Mouse (Mus musculus) lung, embryonic 15.5 days (tissue): Measurements from ENCODE around the gene Mylip. TPM values are rescaled to one million over a fixed set of nuclear protein-coding genes. Genes with fewer than 3 reads are reported as not detected.
A peak's percentile ranks its signal among the peaks of the same experiment; 100 is the strongest.

ENCODE experiments used
- ATAC-seq: fragments of 200-750 bp; cut with Nextera tagmentation; 2 replicates; pipeline ENCODE4 v1.8.0; 2017; ENCODE audit warnings: moderate number of reproducible peaks, borderline replicate concordance; ENCODE audit not compliant: low FRiP score, low TSS enrichment; ENCODE audit errors: extremely low read depth
- H3K27ac ChIP-seq: fragments of 300-500 bp; sonication (generic); 2 replicates; pipeline ENCODE4 v1.5.1; 2015; ENCODE audit warnings: moderate library complexity, mild to moderate bottlenecking, inconsistent platforms
- H3K27me3 ChIP-seq: fragments of 300-500 bp; sonication (generic); 2 replicates; pipeline ENCODE4 v1.6.1; 2015; ENCODE audit warnings: inconsistent platforms
- H3K36me3 ChIP-seq: fragments of 300-500 bp; sonication (generic); 2 replicates; pipeline ENCODE4 v1.6.1; 2015; ENCODE audit warnings: inconsistent platforms
- H3K4me1 ChIP-seq: fragments of 300-500 bp; sonication (generic); 2 replicates; pipeline ENCODE4 v1.6.1; 2015; ENCODE audit warnings: inconsistent platforms
- H3K4me2 ChIP-seq: fragments of 300-500 bp; sonication (generic); 2 replicates; pipeline ENCODE4 v1.6.1; 2015; ENCODE audit warnings: inconsistent platforms, mild to moderate bottlenecking, moderate library complexity
- H3K4me3 ChIP-seq: fragments of 300-500 bp; sonication (generic); 2 replicates; pipeline ENCODE4 v1.5.1; 2015; ENCODE audit warnings: mild to moderate bottlenecking, inconsistent platforms
- H3K9ac ChIP-seq: fragments of 300-500 bp; sonication (generic); 2 replicates; pipeline ENCODE4 v1.6.1; 2015; ENCODE audit warnings: inconsistent platforms
- H3K9me3 ChIP-seq: fragments of 300-500 bp; sonication (generic); 2 replicates; pipeline ENCODE4 v1.6.1; 2016; ENCODE audit warnings: inconsistent platforms
- WGBS: fragments of 180-500 bp; shearing (Covaris S2); methylation state at CpG from one replicate; pipeline ENCODE4 v1.1.7; 2015; 5-methylcytosine and 5-hydroxymethylcytosine counted together
- polyA plus RNA-seq: library from polyadenylated mRNA; unstranded; fragments of >200 nt; fragmentation: Nextera tagmentation; extraction: Ambion mirVana; gene quantifications from 2 replicates; pipeline ENCODE4 v1.2.1, GENCODE M21; 2015

Mylip gene
- 7.1 and 8.0 TPM in 2 replicates for polyA plus RNA-seq

GRCm38 (mm10) chr13:45389448-45390311, at the start of gene Mylip:
Mylip (plus strand) TSS chr13:45389742.
- WGBS = under 1% methylated on average over 73 of the region's 81 CpGs
- Histone ChIP-seq H3K36me3 (no peaks in the 10 kb centered on the region), H3K4me3 (peak within 1 kb of the TSS; percentile 76), H3K4me1 (peaks cover 25% of the 10 kb centered on the region), H3K9me3 (no peaks in the 10 kb centered on the region), H3K9ac (peak within 1 kb of the TSS; percentile 68), H3K27ac (peak within 1 kb of the TSS; percentile 85), H3K27me3 (no peaks in the 10 kb centered on the region), H3K4me2 (peak within 1 kb of the TSS; percentile 98)
- peak; percentile 98 for ATAC-seq

GRCm38 (mm10) chr13:45341991-45342390, 47.6 kb upstream of the Mylip start:
- Histone ChIP-seq H3K27me3 (no peaks in the 10 kb centered on the region), H3K27ac (no peak overlapping the region), H3K9me3 (no peaks in the 10 kb centered on the region), H3K4me2 (no peak overlapping the region), H3K4me1 (peaks cover 6% of the 10 kb centered on the region; the same call in 1 of the 2 replicates), H3K9ac (no peak overlapping the region), H3K36me3 (no peaks in the 10 kb centered on the region), H3K4me3 (no peak overlapping the region)
- ATAC-seq = no peak

GRCm38 (mm10) chr13:45343541-45343940, 46.0 kb upstream of the Mylip start:
- Histone ChIP-seq H3K4me1 (peaks cover 6% of the 10 kb centered on the region; the same call in 1 of the 2 replicates), H3K36me3 (no peaks in the 10 kb centered on the region), H3K9me3 (no peaks in the 10 kb centered on the region), H3K4me2 (no peak overlapping the region), H3K27me3 (no peaks in the 10 kb centered on the region), H3K9ac (no peak overlapping the region), H3K4me3 (no peak overlapping the region), H3K27ac (no peak overlapping the region)
- ATAC-seq = no peak
- 86% methylated on average over 6 of the region's 6 CpGs for WGBS

GRCm38 (mm10) chr13:45343966-45344365, 45.6 kb upstream of the Mylip start:
- H3K27me3 ChIP-seq = no peaks in the 10 kb centered on the region
- WGBS = 44% methylated on average over 4 of the region's 4 CpGs

GRCm38 (mm10) chr13:45345471-45346159, 43.9 kb upstream of the Mylip start:
- H3K9ac ChIP-seq = no peak overlapping the region

More at GRCm38 (mm10) chr13:45343966-45344365, 45.6 kb upstream of the Mylip start:
- H3K9ac ChIP-seq = no peak overlapping the region
- no peaks in the 10 kb centered on the region for H3K36me3 ChIP-seq
- no peak overlapping the region for H3K4me3 ChIP-seq
- no peak for ATAC-seq
- H3K27ac ChIP-seq = no peak overlapping the region
- H3K9me3 ChIP-seq = no peaks in the 10 kb centered on the region
- peaks cover 6% of the 10 kb centered on the region; the same call in 1 of the 2 replicates for H3K4me1 ChIP-seq
- no peak overlapping the region for H3K4me2 ChIP-seq

GRCm38 (mm10) chr13:45351483-45351882, 38.1 kb upstream of the Mylip start:
- WGBS = 67% methylated on average over 5 of the region's 5 CpGs
- no peaks in the 10 kb centered on the region for H3K27me3 ChIP-seq
- no peak overlapping the region for H3K9ac ChIP-seq
- H3K27ac ChIP-seq = no peak overlapping the region
- ATAC-seq = no peak
- H3K4me1 ChIP-seq = no peaks in the 10 kb centered on the region
- H3K4me2 ChIP-seq = no peak overlapping the region
- no peaks in the 10 kb centered on the region for H3K9me3 ChIP-seq
- no peaks in the 10 kb centered on the region for H3K36me3 ChIP-seq
- H3K4me3 ChIP-seq = no peak overlapping the region

More at GRCm38 (mm10) chr13:45345471-45346159, 43.9 kb upstream of the Mylip start:
- WGBS = 19% methylated on average over 14 of the region's 14 CpGs
- H3K27me3 ChIP-seq = no peaks in the 10 kb centered on the region
- no peaks in the 10 kb centered on the region for H3K36me3 ChIP-seq
- H3K4me3 ChIP-seq = no peak overlapping the region
- H3K9me3 ChIP-seq = no peaks in the 10 kb centered on the region
- H3K4me1 ChIP-seq = peaks cover 6% of the 10 kb centered on the region; the same call in 1 of the 2 replicates
- no peak for ATAC-seq
- H3K4me2 ChIP-seq = peak overlapping the region; percentile 16; the same call in 1 of the 2 replicates
- H3K27ac ChIP-seq = no peak overlapping the region

GRCm38 (mm10) chr13:45354824-45355223, 34.7 kb upstream of the Mylip start:
- Histone ChIP-seq H3K9ac (no peak overlapping the region), H3K36me3 (no peaks in the 10 kb centered on the region), H3K9me3 (no peaks in the 10 kb centered on the region), H3K27ac (no peak overlapping the region), H3K4me3 (no peak overlapping the region), H3K4me1 (0 out of 2 replicates have a peak, but pooled peaks cover 5% of the 10 kb centered on the region), H3K27me3 (no peaks in the 10 kb centered on the region), H3K4me2 (no peak overlapping the region)
- no peak for ATAC-seq
- WGBS = 76% methylated on average over 2 of the region's 2 CpGs

GRCm38 (mm10) chr13:45358208-45358607, 31.3 kb upstream of the Mylip start:
- Histone ChIP-seq H3K4me3 (no peak overlapping the region), H3K4me2 (no peak overlapping the region), H3K36me3 (no peaks in the 10 kb centered on the region), H3K27ac (no peak overlapping the region), H3K9me3 (no peaks in the 10 kb centered on the region), H3K4me1 (0 out of 2 replicates have a peak, but pooled peaks cover 5% of the 10 kb centered on the region), H3K9ac (no peak overlapping the region), H3K27me3 (no peaks in the 10 kb centered on the region)
- no peak for ATAC-seq
- 73% methylated on average over 5 of the region's 5 CpGs for WGBS

- H3K36me3 ChIP-seq = no peaks in the 10 kb centered on the region
- H3K4me2 ChIP-seq = no peak overlapping the region
- H3K4me3 ChIP-seq = no peak overlapping the region
- no peaks in the 10 kb centered on the region for H3K9me3 ChIP-seq
- WGBS = 42% methylated on average over 13 of the region's 13 CpGs
- no peak overlapping the region for H3K27ac ChIP-seq
- H3K27me3 ChIP-seq = no peaks in the 10 kb centered on the region
- H3K4me1 ChIP-seq = 0 out of 2 replicates have a peak, but pooled peaks cover 5% of the 10 kb centered on the region
- no peak overlapping the region for H3K9ac ChIP-seq
- no peak for ATAC-seq
These were observed 30.7 kb upstream of the Mylip start for GRCm38 (mm10) chr13:45358676-45359323.

- H3K4me1 ChIP-seq = no peaks in the 10 kb centered on the region
- 75% methylated on average over 10 of the region's 10 CpGs for WGBS
- ATAC-seq = no peak
- no peaks in the 10 kb centered on the region for H3K9me3 ChIP-seq
- H3K27ac ChIP-seq = no peak overlapping the region
- no peaks in the 10 kb centered on the region for H3K27me3 ChIP-seq
- no peak overlapping the region for H3K4me3 ChIP-seq
- H3K4me2 ChIP-seq = no peak overlapping the region
- H3K9ac ChIP-seq = no peak overlapping the region
- H3K36me3 ChIP-seq = no peaks in the 10 kb centered on the region
These were observed 23.8 kb upstream of the Mylip start for GRCm38 (mm10) chr13:45365788-45366187.

- ATAC-seq = no peak
- Histone ChIP-seq H3K4me2 (no peak overlapping the region), H3K9ac (no peak overlapping the region), H3K27me3 (no peaks in the 10 kb centered on the region; the same call in 1 of the 2 replicates), H3K4me1 (no peaks in the 10 kb centered on the region), H3K9me3 (no peaks in the 10 kb centered on the region), H3K27ac (no peak overlapping the region), H3K36me3 (no peaks in the 10 kb centered on the region), H3K4me3 (no peak overlapping the region)
- WGBS = 66% methylated on average over 2 of the region's 2 CpGs
These were observed 17.9 kb upstream of the Mylip start for GRCm38 (mm10) chr13:45371673-45372072.
